Mouse (Mus musculus) liver, embryonic 14.5 days (tissue): Measurements from ENCODE around the gene Adcy4. TPM values are rescaled to one million over a fixed set of nuclear protein-coding genes. Genes with fewer than 3 reads are reported as not detected.
A peak's percentile ranks its signal among the peaks of the same experiment; 100 is the strongest.

ENCODE experiments used
- ATAC-seq: fragments of 200-750 bp; cut with Nextera tagmentation; 2 replicates; pipeline ENCODE4 v1.8.0; 2017; ENCODE audit warnings: moderate number of reproducible peaks, mild to moderate bottlenecking, moderate library complexity; ENCODE audit not compliant: insufficient read depth
- DNase-seq, 3 experiments: peaks; one replicate each; pipeline ENCODE4 v3.0.0-alpha.2; 2012 to 2013; ENCODE audit warnings: low read depth in 3 of 3, low spot score in 3 of 3
- H3K27ac ChIP-seq: fragments of 300-500 bp; sonication (generic); 2 replicates; pipeline ENCODE4 v1.5.1; 2014; ENCODE audit warnings: moderate library complexity, mild to moderate bottlenecking, control low read depth, inconsistent platforms
- H3K27me3 ChIP-seq: fragments of 300-500 bp; sonication (generic); 2 replicates; pipeline ENCODE4 v1.6.1; 2014; ENCODE audit warnings: mild to moderate bottlenecking, low read length, moderate library complexity; ENCODE audit not compliant: control insufficient read depth, insufficient read depth
- H3K36me3 ChIP-seq: fragments of 300-500 bp; sonication (generic); replicated peaks from 2 replicates; pipeline ENCODE4 v1.6.1; 2014; ENCODE audit warnings: low read depth; ENCODE audit not compliant: control insufficient read depth, insufficient read depth
- H3K4me1 ChIP-seq, 2 experiments: fragments of 200-500 bp in 1 of 2; fragments of 300-500 bp in 1 of 2; sonication (generic) in 1 of 2; replicated peaks; 2 replicates each; pipeline ENCODE4 v1.6.1; 2012 to 2014; ENCODE audit warnings: antibody characterized with exemption in 1 of 2, inconsistent platforms in 1 of 2, low read length in 1 of 2; ENCODE audit not compliant: control insufficient read depth in 2 of 2, insufficient read depth in 2 of 2
- H3K4me2 ChIP-seq: fragments of 300-500 bp; sonication (generic); 2 replicates; pipeline ENCODE4 v1.6.1; 2014; ENCODE audit warnings: low read depth, mild to moderate bottlenecking, control low read depth, moderate library complexity
- H3K4me3 ChIP-seq, 2 experiments: fragments of 200-500 bp in 1 of 2; fragments of 300-500 bp in 1 of 2; sonication (generic) in 1 of 2; 2 replicates each; pipeline ENCODE4 v1.5.1; 2012 to 2014; ENCODE audit warnings: low read depth in 2 of 2, low read length in 2 of 2, mild to moderate bottlenecking in 2 of 2, control low read depth in 1 of 2, inconsistent platforms in 1 of 2, moderate library complexity in 1 of 2; ENCODE audit not compliant: insufficient read depth in 1 of 2
- H3K9ac ChIP-seq: fragments of 300-500 bp; sonication (generic); replicated peaks from 2 replicates; pipeline ENCODE4 v1.6.1; 2014; ENCODE audit warnings: mild to moderate bottlenecking, control low read depth, moderate library complexity
- H3K9me3 ChIP-seq: fragments of 300-500 bp; sonication (generic); 2 replicates; pipeline ENCODE4 v1.6.1; 2016; ENCODE audit warnings: low read length, mixed read lengths; ENCODE audit not compliant: control insufficient read depth
- CTCF ChIP-seq: IDR thresholded peaks from 2 replicates; pipeline ENCODE4 v1.5.1; 2016; ENCODE audit warnings: antibody characterized with exemption, low read depth, control low read depth
- EP300 ChIP-seq: IDR thresholded peaks from 2 replicates; pipeline ENCODE4 v1.6.1; 2016; ENCODE audit warnings: antibody characterized with exemption, low read depth
- WGBS: fragments of 180-500 bp; shearing (Covaris S2); extraction: QIAGEN DNeasy Blood & Tissue Kit; methylation state at CpG from one replicate; pipeline ENCODE4 v1.1.7; 2014; ENCODE audit not compliant: insufficient replicate concordance; 5-methylcytosine and 5-hydroxymethylcytosine counted together
- polyA plus RNA-seq, 2 experiments: library from polyadenylated mRNA; depleted of rRNA in 1 of 2; stranded (reverse) in 1 of 2; unstranded in 1 of 2; fragments of >200 nt; fragmentation: Nextera tagmentation in 1 of 2; extraction: Ambion mirVana in 1 of 2; gene quantifications; 2 replicates each; pipeline versions ENCODE4 v1.2.1 to v1.2.3; 2012 to 2014

Gene Adcy4
- polyA plus RNA-seq, 2 experiments, result 0.66 to 1.0 TPM

DNA sequence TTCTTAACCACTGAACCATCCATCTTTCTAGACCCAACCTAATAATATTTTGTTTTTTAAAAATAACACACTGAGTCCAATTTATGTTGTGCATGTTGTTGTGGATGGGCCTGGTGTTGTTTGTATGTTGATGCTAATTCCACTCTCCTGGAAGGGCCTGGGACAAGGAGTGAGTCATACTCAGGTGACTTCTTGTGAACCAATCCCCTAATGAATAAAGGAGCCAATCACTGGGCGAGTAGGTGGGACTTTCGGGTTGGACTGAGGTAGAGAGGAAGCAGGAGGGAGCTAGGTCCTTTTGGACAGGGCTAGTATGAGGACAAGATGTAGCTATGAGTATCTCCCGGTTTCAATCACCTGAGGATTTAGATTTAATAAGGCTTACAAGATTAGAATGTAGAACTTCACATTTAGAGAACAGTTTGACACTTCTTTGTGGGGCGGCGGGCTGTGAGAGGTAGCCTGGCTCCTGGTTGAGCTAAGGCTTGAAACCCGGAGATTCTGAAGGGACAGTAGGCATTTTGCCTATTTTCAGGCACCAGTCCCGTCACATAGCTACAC, 36.0 kb upstream of the Adcy4 start:
- H3K9me3 ChIP-seq, result no peaks in the 10 kb centered on the region
- no peak overlapping the region for H3K4me3 ChIP-seq
- no peak overlapping the region for H3K9ac ChIP-seq
- H3K27ac ChIP-seq, result no peak overlapping the region
- H3K27me3 ChIP-seq, result peaks cover 24% of the 10 kb centered on the region
- no peaks in the 10 kb centered on the region for H3K36me3 ChIP-seq
- H3K4me1 ChIP-seq, result peaks cover 0 to 3% of the 10 kb centered on the region in 2 experiments; a peak in 2 of 4 replicates
- no peak for DNase-seq
- WGBS, result 64% methylated on average over 7 of the region's 7 CpGs
- no peak for TF ChIP-seq CTCF
- TF ChIP-seq EP300, result no peak
- no peak for ATAC-seq
- H3K4me2 ChIP-seq, result no peak overlapping the region

GRCm38 (mm10) chr14:55815310-55815751, 31.4 kb upstream of the Adcy4 start:
- 19% methylated on average over 17 of the region's 17 CpGs for WGBS
- peak overlapping the region; percentile 57 for H3K4me2 ChIP-seq
- no peak for TF ChIP-seq EP300
- no peak for TF ChIP-seq CTCF
- no peaks in the 10 kb centered on the region for H3K27me3 ChIP-seq
- no peak overlapping the region for H3K9ac ChIP-seq
- no peaks in the 10 kb centered on the region for H3K9me3 ChIP-seq
- DNase-seq (no peak), ATAC-seq (no peak)
- no peaks in the 10 kb centered on the region for H3K4me1 ChIP-seq
- H3K27ac ChIP-seq, result no peak overlapping the region
- no peaks in the 10 kb centered on the region for H3K36me3 ChIP-seq
- peak overlapping the region; percentile 21 to 35 for H3K4me3 ChIP-seq

DNA sequence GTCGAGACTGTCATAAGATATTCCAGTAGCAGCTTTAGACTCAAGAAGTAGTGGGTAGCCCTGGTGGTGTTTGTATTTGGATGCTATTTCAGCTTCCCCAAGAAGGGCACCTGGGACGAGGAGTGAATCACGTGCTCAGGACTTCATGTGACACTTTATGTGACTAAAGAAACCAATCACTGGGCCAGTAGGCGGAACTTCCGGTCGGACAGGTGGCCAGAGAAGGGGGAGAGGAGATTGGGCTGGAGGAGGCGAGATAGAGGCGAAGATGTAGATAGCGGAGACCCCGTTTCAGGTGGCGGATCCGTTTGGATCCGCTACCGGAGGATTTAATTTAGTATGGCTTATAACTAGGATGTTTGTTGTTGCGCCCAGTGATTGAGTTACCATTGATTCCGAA, 31.0 kb upstream of the Adcy4 start:
- Histone ChIP-seq H3K4me1 (no peaks in the 10 kb centered on the region), H3K36me3 (no peaks in the 10 kb centered on the region), H3K4me2 (peak overlapping the region; percentile 57), H3K27ac (no peak overlapping the region), H3K4me3 (peak overlapping the region; percentile 21 to 35), H3K27me3 (no peaks in the 10 kb centered on the region), H3K9ac (no peak overlapping the region), H3K9me3 (no peaks in the 10 kb centered on the region)
- 22% methylated on average over 16 of the region's 16 CpGs for WGBS
- TF ChIP-seq CTCF (no peak), EP300 (no peak)
- DNase-seq (no peak), ATAC-seq (no peak)

DNA sequence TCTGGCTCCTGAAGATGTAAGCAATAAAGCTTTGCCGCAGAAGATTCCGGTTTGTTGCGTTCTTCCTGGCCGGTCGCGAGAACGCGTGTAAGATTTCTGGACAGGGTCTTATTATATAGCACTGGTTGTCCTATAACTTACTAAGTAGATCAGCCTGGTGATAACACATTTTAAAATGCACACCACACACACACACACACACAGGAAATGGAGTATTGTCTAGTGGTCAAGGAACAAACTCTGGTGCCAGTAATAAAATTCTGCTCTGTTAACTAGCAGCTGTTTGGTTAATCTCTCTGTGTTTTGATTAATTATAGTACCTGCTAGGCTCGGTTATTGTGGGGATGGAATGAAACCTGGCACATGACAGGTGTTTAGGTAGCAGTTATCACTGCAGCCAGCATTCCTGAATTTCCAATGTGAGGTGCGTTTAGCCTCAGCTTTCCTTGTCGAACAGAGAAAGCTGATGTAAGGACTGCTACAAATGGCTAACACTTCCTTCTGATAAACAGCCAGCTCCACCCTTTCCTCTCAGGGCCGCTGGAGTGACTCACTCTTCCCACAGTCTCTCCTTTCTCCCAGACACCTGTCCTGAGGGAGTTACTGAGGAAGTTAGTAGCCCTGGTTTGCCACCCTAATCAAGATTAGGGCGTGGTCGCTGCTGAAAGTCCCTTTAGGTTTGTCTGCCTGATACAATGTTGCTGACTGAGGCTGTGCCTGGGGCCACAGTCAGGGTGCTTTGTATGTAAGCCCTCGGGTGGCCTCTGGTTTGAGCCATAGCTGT, 11.7 kb upstream of the Adcy4 start:
- ATAC-seq, result no peak
- Histone ChIP-seq H3K9ac (no peak overlapping the region), H3K9me3 (no peaks in the 10 kb centered on the region), H3K4me1 (peaks cover 3 to 6% of the 10 kb centered on the region in 2 experiments), H3K36me3 (no peaks in the 10 kb centered on the region), H3K4me2 (no peak overlapping the region), H3K4me3 (no peak overlapping the region), H3K27ac (no peak overlapping the region), H3K27me3 (no peaks in the 10 kb centered on the region)
- DNase-seq, result no peak
- 52% methylated on average over 15 of the region's 15 CpGs for WGBS
- TF ChIP-seq EP300 (no peak), CTCF (no peak)

- no peak for DNase-seq
- TF ChIP-seq CTCF, result no peak
- TF ChIP-seq EP300, result no peak
Measured at GRCm38 (mm10) chr14:55793946-55794345, 10.1 kb upstream of the Adcy4 start.

More at GRCm38 (mm10) chr14:55793946-55794345, 10.1 kb upstream of the Adcy4 start:
- Histone ChIP-seq H3K36me3 (no peaks in the 10 kb centered on the region), H3K27me3 (no peaks in the 10 kb centered on the region), H3K9me3 (no peaks in the 10 kb centered on the region), H3K4me3 (no peak overlapping the region), H3K9ac (no peak overlapping the region), H3K4me2 (no peak overlapping the region), H3K27ac (no peak overlapping the region), H3K4me1 (peaks cover 3 to 6% of the 10 kb centered on the region in 2 experiments)
- no peak for ATAC-seq
- 52% methylated on average over 2 of the region's 2 CpGs for WGBS
